Mouse (Mus musculus): ENCODE results near the gene Esp38. TPM values are rescaled to one million over a fixed set of nuclear protein-coding genes. Genes with fewer than 3 reads are reported as not detected.
"Not testable (repeated sequence)": the region's sequence is repeated elsewhere in the genome, so short reads cannot be mapped to it uniquely, and the experiment has no call there.

Gene Esp38
- polyA plus RNA-seq (2015; fragmentation: Nextera tagmentation; extraction: Ambion mirVana) = not detected in 2 replicates

DNA sequence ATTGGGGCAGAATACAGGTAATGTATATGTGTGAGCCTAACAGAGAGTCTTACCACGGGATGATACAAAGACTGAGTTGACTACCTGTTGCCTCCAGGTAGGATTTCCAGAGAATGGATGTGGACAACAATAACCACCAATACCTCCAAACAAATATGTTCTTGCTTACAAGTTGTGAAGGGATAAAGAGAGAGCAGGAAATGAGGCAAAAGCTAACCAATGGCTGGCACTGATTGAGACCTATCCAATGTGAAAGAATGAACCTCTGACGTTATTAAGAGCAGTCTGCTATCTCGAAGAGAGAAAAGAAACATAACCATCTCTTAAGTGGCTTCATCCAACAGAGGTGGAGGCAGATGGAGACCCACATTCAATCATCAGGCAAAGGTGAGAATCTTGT, at the start of gene Esp38:
TSS of gene Esp38 (plus strand) at position 301 of the 400 bp plus-strand sequence.
- no peak for ATAC-seq
- WGBS = 71% methylated on average over 3 of the region's 3 CpGs
- TF ChIP-seq CTCF (IDR thresholded peaks at IDR 0.05; ENCODE audit: low read depth) = no peak
- H3K36me3 ChIP-seq (ENCODE audit: control insufficient read depth, insufficient read depth) = no peaks in the 10 kb centered on the region
- H3K27ac ChIP-seq (ENCODE audit: low read depth, low read length) = no peak within 1 kb of the TSS
- H3K9me3 ChIP-seq (ENCODE audit: control insufficient read depth) = no peaks in the 10 kb centered on the region
- H3K4me1 ChIP-seq (replicated peaks; ENCODE audit: control insufficient read depth, insufficient read depth, low read length) = no peaks in the 10 kb centered on the region
- no peak within 1 kb of the TSS for H3K4me3 ChIP-seq (ENCODE audit: low read depth, low read length)
- H3K9ac ChIP-seq (ENCODE audit: low read depth, low read length) = no peak within 1 kb of the TSS
- H3K27me3 ChIP-seq (replicated peaks; ENCODE audit: control insufficient read depth, insufficient read depth, low read length) = no peaks in the 10 kb centered on the region
- H3K4me2 ChIP-seq (replicated peaks; ENCODE audit: low read depth) = no peak within 1 kb of the TSS

DNA sequence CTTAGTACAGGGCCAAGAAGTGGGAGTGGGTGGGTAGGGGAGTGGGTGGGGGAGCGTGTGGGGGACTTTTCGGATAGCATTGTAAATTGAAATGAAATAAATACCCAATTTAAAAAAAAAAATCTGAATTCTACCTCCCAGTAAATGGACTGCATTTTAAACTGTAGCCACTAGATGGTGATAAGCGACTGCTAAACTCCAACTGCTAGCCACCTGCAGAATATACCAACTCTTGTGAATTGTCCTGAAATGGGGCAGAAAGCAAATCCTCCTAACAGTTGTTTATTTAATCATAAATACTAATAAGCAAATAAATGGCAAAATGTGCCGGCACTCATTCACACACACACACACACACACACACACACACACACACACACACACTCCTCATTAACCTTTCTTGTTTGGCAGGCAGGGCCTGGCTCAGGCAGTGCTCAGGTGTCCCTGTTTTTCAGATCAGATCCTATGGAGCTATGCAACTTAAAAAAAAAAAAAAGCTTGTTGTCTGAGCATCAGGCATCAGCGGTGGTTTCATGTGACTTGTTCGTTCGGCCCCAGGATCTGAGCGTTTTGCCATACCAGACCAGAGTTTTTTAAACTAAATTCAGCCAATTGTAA, 47.3 kb upstream of the Esp38 start:
- H3K27me3 ChIP-seq (replicated peaks; ENCODE audit: control insufficient read depth, insufficient read depth, low read length); H3K36me3 ChIP-seq (ENCODE audit: control insufficient read depth, insufficient read depth); H3K27ac ChIP-seq (ENCODE audit: low read depth, low read length); H3K4me2 ChIP-seq (replicated peaks; ENCODE audit: low read depth); H3K4me1 ChIP-seq (replicated peaks; ENCODE audit: control insufficient read depth, insufficient read depth, low read length); H3K9me3 ChIP-seq (ENCODE audit: control insufficient read depth); ATAC-seq; H3K4me3 ChIP-seq (ENCODE audit: low read depth, low read length); H3K9ac ChIP-seq (ENCODE audit: low read depth, low read length): not testable (repeated sequence)
- WGBS = 37% methylated on average over 8 of the region's 8 CpGs

Other genes starting within 250 kb of the Esp38 start
- gene AC192777.2, start 144.9 kb downstream of the Esp38 start, polyA plus RNA-seq (2015; fragmentation: Nextera tagmentation; extraction: Ambion mirVana) = not detected in 2 replicates